Mouse (Mus musculus) heart, postnatal 0 days (tissue): Measurements from ENCODE around the gene Prdm11.

Experiments used
- CTCF ChIP-seq: IDR thresholded peaks from 2 replicates; pipeline ENCODE4 v1.5.1; 2016; ENCODE audit warnings: antibody characterized with exemption, control low read depth, low read depth
- EP300 ChIP-seq: IDR thresholded peaks from 2 replicates; pipeline ENCODE4 v1.6.1; 2016; ENCODE audit warnings: antibody characterized with exemption, low read depth

DNA sequence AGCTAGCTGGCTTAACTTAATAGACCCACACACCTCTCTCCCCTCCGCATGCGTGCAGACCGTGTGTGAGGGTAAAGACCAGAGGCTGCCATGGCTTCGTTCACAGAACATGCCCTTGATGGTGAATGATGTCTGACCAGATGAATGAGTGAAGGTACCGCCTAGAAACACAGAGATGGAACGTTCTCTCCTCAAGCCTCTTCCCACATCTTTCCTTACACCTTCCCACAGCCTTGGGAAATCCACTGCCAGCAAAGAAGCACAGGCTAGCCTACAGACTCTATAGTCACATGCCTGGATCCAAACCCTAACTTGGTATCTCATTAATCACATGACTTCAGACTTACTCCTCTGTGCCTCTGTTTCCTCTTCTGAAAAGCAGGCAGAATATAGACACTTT lies 112.6 kb downstream of the Prdm11 start:
- no peak for TF ChIP-seq EP300
- TF ChIP-seq CTCF = no peak
